Mouse (Mus musculus) embryonic fibroblast, embryonic 13.5 days (primary cell): ENCODE results near the gene Treml1.

Source experiments
- CTCF ChIP-seq: IDR thresholded peaks from 2 replicates; pipeline ENCODE4 v1.5.1; 2011; ENCODE audit warnings: mild to moderate bottlenecking, control low read depth, low read length, moderate library complexity, borderline replicate concordance; ENCODE audit not compliant: insufficient read depth
- POLR2A ChIP-seq: IDR thresholded peaks from 2 replicates; pipeline ENCODE4 v1.6.1; 2011; ENCODE audit warnings: low read depth, mild to moderate bottlenecking, control low read depth, low read length, moderate library complexity

DNA sequence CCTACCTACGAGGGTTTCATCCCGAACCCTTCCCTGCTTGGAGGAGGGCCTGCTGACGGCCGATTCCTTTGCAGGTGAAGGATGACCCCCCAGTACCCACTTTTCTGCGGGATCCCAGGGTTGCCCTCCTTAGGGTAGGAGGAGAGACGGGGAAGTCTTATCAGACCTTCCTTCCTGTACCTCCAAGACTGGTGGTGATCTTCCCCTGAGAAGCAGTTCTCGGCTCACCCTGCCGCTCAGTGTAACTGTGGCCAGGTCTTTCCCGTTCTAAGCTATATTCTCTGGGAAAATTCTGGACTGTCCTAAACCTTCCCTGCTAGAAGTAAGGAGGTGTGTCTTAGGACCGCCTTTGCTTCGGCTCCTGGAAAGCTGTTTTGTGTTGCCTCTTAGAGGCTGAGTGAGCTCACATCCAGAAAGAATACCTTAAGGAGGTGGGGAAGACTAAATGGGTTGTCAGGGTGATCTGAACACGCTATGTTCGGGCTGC, 50.6 kb downstream of the Treml1 start:
- no peak for TF ChIP-seq CTCF
- peak; percentile 39 for TF ChIP-seq POLR2A
